Mouse (Mus musculus): ENCODE data around the gene Tmsb10. TPM values are rescaled to one million over a fixed set of nuclear protein-coding genes. Genes with fewer than 3 reads are reported as not detected.

Tmsb10 gene
- total and polyA plus RNA-seq, 3 experiments: 31.7 to 91.3 TPM; not detected in 1

DNA sequence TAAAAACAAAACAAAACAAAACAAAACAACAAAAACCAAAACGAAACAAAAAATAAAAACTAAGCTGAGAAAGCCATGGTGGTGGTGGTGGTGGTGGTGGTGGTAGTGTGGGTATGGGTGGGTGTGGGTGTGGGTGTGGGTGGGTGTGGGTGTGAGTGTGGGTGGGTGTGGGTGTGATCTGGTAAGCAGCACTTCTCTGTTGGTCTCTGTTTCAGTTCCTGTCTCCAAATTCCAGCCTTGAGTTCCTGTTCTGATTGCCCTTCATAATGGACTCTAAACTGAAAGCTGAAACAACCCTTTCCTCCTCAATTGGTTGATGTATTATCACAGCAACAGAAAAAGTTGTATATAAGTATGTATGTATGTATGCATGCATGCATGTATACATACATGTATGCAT is 40.3 kb upstream of the Tmsb10 start:
- no peak for DNase-seq (ENCODE audit: low read depth, low spot score)
- no peak overlapping the region for H3K4me3 ChIP-seq (ENCODE audit: control insufficient read depth in 1 of 2, insufficient read depth in 1 of 2, low read depth in 2 of 2, low read length in 2 of 2)
- H3K27ac ChIP-seq (ENCODE audit: control insufficient read depth, low read depth, low read length): no peak overlapping the region
- TF ChIP-seq CHD1 (IDR thresholded peaks at IDR 0.05; ENCODE audit: low read depth, low read length) (no peak), RCOR1 (IDR thresholded peaks at IDR 0.05; ENCODE audit: low read depth, low read length) (no peak), TCF12 (IDR thresholded peaks at IDR 0.05; ENCODE audit: low read depth, low read length) (no peak), MYC (IDR thresholded peaks at IDR 0.05; ENCODE audit: low read depth, low read length) (no peak), SIN3A (IDR thresholded peaks at IDR 0.05; ENCODE audit: low read length) (no peak), TBP (IDR thresholded peaks at IDR 0.05; ENCODE audit: low read depth, low read length) (no peak), USF2 (IDR thresholded peaks at IDR 0.05; ENCODE audit: borderline replicate concordance in 1 of 2, insufficient read depth in 1 of 2, low read depth in 1 of 2, low read length in 2 of 2) (no peak), USF1 (IDR thresholded peaks at IDR 0.05; ENCODE audit: low read depth, low read length) (no peak), MXI1 (IDR thresholded peaks at IDR 0.05; ENCODE audit: low read depth, low read length) (no peak), SMC3 (IDR thresholded peaks at IDR 0.05; ENCODE audit: low read depth, low read length) (no peak), MEF2A (IDR thresholded peaks at IDR 0.05; ENCODE audit: extremely low read depth, insufficient replicate concordance, low read depth, low read length, poor library complexity, severe bottlenecking) (no peak), ZC3H11A (IDR thresholded peaks at IDR 0.05; ENCODE audit: low read depth, low read length) (no peak), JUND (IDR thresholded peaks at IDR 0.05; ENCODE audit: low read depth, low read length) (no peak), BHLHE40 (IDR thresholded peaks at IDR 0.05; ENCODE audit: borderline replicate concordance, low read depth, low read length) (no peak), ETS1 (IDR thresholded peaks at IDR 0.05; ENCODE audit: low read depth, low read length) (no peak), ZKSCAN1 (IDR thresholded peaks at IDR 0.05; ENCODE audit: low read depth, low read length) (no peak), HCFC1 (IDR thresholded peaks at IDR 0.05; ENCODE audit: low read depth, low read length) (no peak), GABPA (IDR thresholded peaks at IDR 0.05; ENCODE audit: low read depth, low read length) (no peak), E2F4 (IDR thresholded peaks at IDR 0.05; ENCODE audit: borderline replicate concordance, low read depth, low read length) (no peak), NRF1 (IDR thresholded peaks at IDR 0.05; ENCODE audit: insufficient read depth, low read depth, low read length, poor library complexity, severe bottlenecking) (no peak)
- H3K9me3 ChIP-seq (replicated peaks; ENCODE audit: insufficient read depth, low read length): no peaks in the 10 kb centered on the region
- no peaks in the 10 kb centered on the region; a peak in 1 of 4 replicates for H3K27me3 ChIP-seq (ENCODE audit: control insufficient read depth in 1 of 2, insufficient read depth in 2 of 2, low read length in 2 of 2)
- no peaks in the 10 kb centered on the region for H3K79me2 ChIP-seq (ENCODE audit: control insufficient read depth, insufficient read depth, low read length, poor library complexity)
- no peak overlapping the region for H3K9ac ChIP-seq (ENCODE audit: control insufficient read depth, low read depth, low read length, poor library complexity, severe bottlenecking)
- no peaks in the 10 kb centered on the region for H3K36me3 ChIP-seq (ENCODE audit: control insufficient read depth in 1 of 2, insufficient read depth in 2 of 2, low read length in 2 of 2)
- H3K4me1 ChIP-seq (ENCODE audit: control insufficient read depth in 1 of 2, insufficient read depth in 2 of 2, low read length in 2 of 2): no peaks in the 10 kb centered on the region

DNA sequence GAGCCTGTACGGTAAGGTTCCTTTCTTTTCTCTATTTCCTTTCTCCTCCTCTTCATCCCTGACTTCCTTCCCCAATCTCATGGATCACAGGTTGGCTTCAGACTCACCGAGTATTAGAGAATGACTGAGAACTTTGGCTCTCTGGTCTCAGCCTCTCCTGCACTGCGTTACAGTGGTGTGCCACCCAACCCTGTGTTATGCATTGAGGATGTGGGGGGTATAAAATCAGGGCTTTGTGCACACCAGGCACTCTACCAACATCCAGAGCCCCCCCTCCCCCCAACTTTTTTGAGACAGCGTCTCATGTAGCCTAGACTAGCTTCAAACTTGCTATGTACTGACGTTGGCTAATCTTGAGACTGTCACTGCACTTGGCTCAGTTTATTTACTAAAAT is 35.1 kb upstream of the Tmsb10 start:
- Histone ChIP-seq H3K27me3 (ENCODE audit: control insufficient read depth in 1 of 2, insufficient read depth in 2 of 2, low read length in 2 of 2) (no peaks in the 10 kb centered on the region; a peak in 1 of 4 replicates), H3K27ac (ENCODE audit: control insufficient read depth, low read depth, low read length) (no peak overlapping the region), H3K9me3 (replicated peaks; ENCODE audit: insufficient read depth, low read length) (no peaks in the 10 kb centered on the region), H3K9ac (ENCODE audit: control insufficient read depth, low read depth, low read length, poor library complexity, severe bottlenecking) (no peak overlapping the region), H3K79me2 (ENCODE audit: control insufficient read depth, insufficient read depth, low read length, poor library complexity) (no peaks in the 10 kb centered on the region), H3K4me3 (ENCODE audit: control insufficient read depth in 1 of 2, insufficient read depth in 1 of 2, low read depth in 2 of 2, low read length in 2 of 2) (no peak overlapping the region), H3K36me3 (ENCODE audit: control insufficient read depth in 1 of 2, insufficient read depth in 2 of 2, low read length in 2 of 2) (no peaks in the 10 kb centered on the region), H3K4me1 (ENCODE audit: control insufficient read depth in 1 of 2, insufficient read depth in 2 of 2, low read length in 2 of 2) (no peaks in the 10 kb centered on the region)
- no peak for TF ChIP-seq POLR2AphosphoS5 (IDR thresholded peaks at IDR 0.05; ENCODE audit: borderline replicate concordance, low read depth, low read length)
- TF ChIP-seq ELF1 (IDR thresholded peaks at IDR 0.05; ENCODE audit: low read depth, low read length): no peak
- no peak for TF ChIP-seq KAT2A (conservative IDR thresholded peaks at IDR 0.05; ENCODE audit: low read depth, low read length)
- no peak for TF ChIP-seq POLR2A (IDR thresholded peaks at IDR 0.05; ENCODE audit: control insufficient read depth in 1 of 2, insufficient read depth in 1 of 2, low read depth in 1 of 2, low read length in 2 of 2, poor library complexity in 1 of 2)
- no peak for TF ChIP-seq SIN3A (IDR thresholded peaks at IDR 0.05; ENCODE audit: low read length)
- TF ChIP-seq ZKSCAN1 (IDR thresholded peaks at IDR 0.05; ENCODE audit: low read depth, low read length): no peak
- no peak for TF ChIP-seq CHD2 (IDR thresholded peaks at IDR 0.05; ENCODE audit: low read length)
- no peak for TF ChIP-seq MAZ (IDR thresholded peaks at IDR 0.05; ENCODE audit: low read depth, low read length)
- no peak for TF ChIP-seq GABPA (IDR thresholded peaks at IDR 0.05; ENCODE audit: low read depth, low read length)
- no peak for TF ChIP-seq CTCF (IDR thresholded peaks at IDR 0.05 in 2 of 3, conservative IDR thresholded peaks at IDR 0.05 in 1 of 3; ENCODE audit: control insufficient read depth in 1 of 3, insufficient read depth in 1 of 3, low read depth in 2 of 3, low read length in 3 of 3, poor library complexity in 1 of 3, severe bottlenecking in 1 of 3)
- DNase-seq (ENCODE audit: low read depth, low spot score): no peak
